Mouse (Mus musculus) myocyte (in vitro differentiated cells): ENCODE results near the gene Zscan2.

Experiments
- CEBPB ChIP-seq: IDR thresholded peaks from 2 replicates; pipeline ENCODE4 v1.6.1; 2011; ENCODE audit warnings: mild to moderate bottlenecking, moderate library complexity; ENCODE audit not compliant: poor library complexity, insufficient read depth, severe bottlenecking
- MAX ChIP-seq: IDR thresholded peaks from one replicate; pipeline ENCODE4 v1.6.1; 2011; ENCODE audit warnings: low read depth, mild to moderate bottlenecking, control low read depth
- POLR2A ChIP-seq: IDR thresholded peaks from one replicate; pipeline ENCODE4 v1.6.1; 2011; ENCODE audit warnings: low read depth, mild to moderate bottlenecking, control low read depth, moderate library complexity; ENCODE audit not compliant: insufficient read length
- POLR2AphosphoS2 ChIP-seq: IDR thresholded peaks from one replicate; pipeline ENCODE4 v1.6.1; 2011; ENCODE audit warnings: low read depth, control low read depth; ENCODE audit not compliant: insufficient read length
- USF1 ChIP-seq: IDR thresholded peaks from one replicate; pipeline ENCODE4 v1.6.1; 2011; ENCODE audit warnings: low read depth, mild to moderate bottlenecking, control low read depth, moderate library complexity

GRCm38 (mm10) chr7:80850520-80850919 is 10.2 kb upstream of the Zscan2 start:
- TF ChIP-seq USF1: no peak
- TF ChIP-seq POLR2A: no peak
- no peak for TF ChIP-seq POLR2AphosphoS2
- no peak for TF ChIP-seq CEBPB
- TF ChIP-seq MAX: no peak
